Mouse (Mus musculus) embryonic facial prominence, embryonic 11.5 days (tissue): ENCODE data around the gene Fat3. TPM values are rescaled to one million over a fixed set of nuclear protein-coding genes. Genes with fewer than 3 reads are reported as not detected.
A peak's percentile ranks its signal among the peaks of the same experiment; 100 is the strongest.

ENCODE experiments used
- ATAC-seq: fragments of 200-750 bp; cut with Nextera tagmentation; replicated peaks from 2 replicates; pipeline ENCODE4 v1.8.0; 2017; ENCODE audit warnings: low read depth; ENCODE audit not compliant: insufficient number of reproducible peaks, low FRiP score, low TSS enrichment
- DNase-seq: peaks from one replicate; pipeline ENCODE4 v3.0.0-alpha.2; 2015; ENCODE audit warnings: low spot score
- H3K27ac ChIP-seq: fragments of 300-500 bp; sonication (generic); replicated peaks from 2 replicates; pipeline ENCODE4 v1.5.1; 2014; ENCODE audit warnings: mild to moderate bottlenecking, low read depth, low read length, control low read depth
- H3K27me3 ChIP-seq: fragments of 300-500 bp; sonication (generic); 2 replicates; pipeline ENCODE4 v1.6.1; 2014; ENCODE audit warnings: mild to moderate bottlenecking, low read length, moderate library complexity, mixed read lengths; ENCODE audit not compliant: control insufficient read depth, insufficient read depth
- H3K36me3 ChIP-seq: fragments of 300-500 bp; sonication (generic); replicated peaks from 2 replicates; pipeline ENCODE4 v1.6.1; 2014; ENCODE audit warnings: low read depth, mild to moderate bottlenecking, low read length, moderate library complexity, mixed read lengths; ENCODE audit not compliant: control insufficient read depth, insufficient read depth
- H3K4me1 ChIP-seq: fragments of 300-500 bp; sonication (generic); 2 replicates; pipeline ENCODE4 v1.6.1; 2014; ENCODE audit warnings: low read length, mixed read lengths; ENCODE audit not compliant: control insufficient read depth, insufficient read depth
- H3K4me2 ChIP-seq: fragments of 300-500 bp; sonication (generic); 2 replicates; pipeline ENCODE4 v1.6.1; 2014; ENCODE audit warnings: low read depth, mild to moderate bottlenecking, control low read depth, low read length, moderate library complexity
- H3K4me3 ChIP-seq: fragments of 300-500 bp; sonication (generic); 2 replicates; pipeline ENCODE4 v1.5.1; 2014; ENCODE audit warnings: low read depth, low read length, control low read depth
- H3K9ac ChIP-seq: fragments of 300-500 bp; sonication (generic); replicated peaks from 2 replicates; pipeline ENCODE4 v1.6.1; 2014; ENCODE audit warnings: mild to moderate bottlenecking, control low read depth, low read length
- H3K9me3 ChIP-seq: fragments of 300-500 bp; sonication (generic); replicated peaks from 2 replicates; pipeline ENCODE4 v1.6.1; 2016; ENCODE audit warnings: mild to moderate bottlenecking, low read length, inconsistent platforms, mixed read lengths; ENCODE audit not compliant: control insufficient read depth
- WGBS: fragments of 180-500 bp; shearing (Covaris S2); extraction: QIAGEN DNeasy Blood & Tissue Kit; methylation state at CpG from one replicate; pipeline ENCODE4 v1.1.7; 2014; 5-methylcytosine and 5-hydroxymethylcytosine counted together
- polyA plus RNA-seq: library from polyadenylated mRNA; unstranded; fragments of >200 nt; fragmentation: Nextera tagmentation; extraction: Ambion mirVana; gene quantifications from 2 replicates; pipeline ENCODE4 v1.2.1, GENCODE M21; 2014

The Fat3 gene
- polyA plus RNA-seq, 1 experiment from 2014 or later = 4.1 TPM

DNA sequence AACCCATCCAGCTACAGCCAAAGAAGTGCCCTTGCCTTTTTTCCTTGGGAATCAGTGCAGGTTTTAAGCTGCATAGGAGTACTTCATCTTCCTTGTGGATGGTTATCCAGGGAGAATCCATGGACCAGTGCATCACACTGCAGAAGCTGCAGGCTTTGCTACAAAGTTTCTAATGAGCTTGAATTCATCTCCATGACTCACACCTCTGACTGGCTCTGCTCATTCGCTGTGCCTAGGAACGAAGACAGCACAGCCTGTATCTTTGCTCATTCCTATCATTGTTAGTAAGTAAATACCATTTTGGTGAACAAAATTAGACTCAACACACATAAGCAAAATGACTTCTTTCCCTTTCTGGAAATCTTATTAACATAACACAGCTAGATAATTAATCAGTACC is 78.4 kb downstream of the Fat3 start:
- 91% methylated on average over 2 of the region's 2 CpGs for whole genome bisulfite sequencing
- H3K4me3 ChIP-seq = no peak overlapping the region
- no peak overlapping the region for H3K27ac ChIP-seq
- no peaks in the 10 kb centered on the region for H3K36me3 ChIP-seq
- no peaks in the 10 kb centered on the region for H3K4me1 ChIP-seq
- no peak overlapping the region for H3K4me2 ChIP-seq
- no peaks in the 10 kb centered on the region for H3K27me3 ChIP-seq
- no peak for DNase-seq
- no peak overlapping the region for H3K9ac ChIP-seq
- ATAC-seq = no peak
- no peaks in the 10 kb centered on the region for H3K9me3 ChIP-seq

DNA sequence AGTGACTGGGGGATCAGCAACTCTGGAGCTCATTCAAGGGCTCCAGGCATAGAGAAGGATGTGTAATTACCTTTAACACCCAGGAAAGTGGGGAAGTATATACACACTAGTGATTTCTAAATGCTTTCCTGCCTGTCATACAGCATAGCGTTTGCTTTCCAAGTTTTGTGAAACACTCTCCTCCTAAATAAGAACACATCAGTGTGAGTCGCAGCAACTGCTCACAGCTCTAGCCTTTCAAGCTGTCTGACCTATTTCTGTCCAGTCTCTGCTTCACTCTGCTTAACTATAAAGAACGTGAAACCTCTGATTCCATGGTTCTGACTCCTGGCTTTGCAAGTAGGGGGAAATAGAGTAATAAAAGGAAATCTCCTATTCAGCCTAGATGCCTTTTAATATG is 98.3 kb downstream of the Fat3 start:
- 76% methylated on average over 3 of the region's 3 CpGs for WGBS
- Histone ChIP-seq H3K27ac (no peak overlapping the region), H3K9ac (no peak overlapping the region), H3K4me1 (no peaks in the 10 kb centered on the region; the same call in 1 of the 2 replicates), H3K4me2 (no peak overlapping the region), H3K9me3 (no peaks in the 10 kb centered on the region), H3K27me3 (no peaks in the 10 kb centered on the region), H3K36me3 (no peaks in the 10 kb centered on the region), H3K4me3 (no peak overlapping the region)
- DNase-seq (no peak), ATAC-seq (no peak)

DNA sequence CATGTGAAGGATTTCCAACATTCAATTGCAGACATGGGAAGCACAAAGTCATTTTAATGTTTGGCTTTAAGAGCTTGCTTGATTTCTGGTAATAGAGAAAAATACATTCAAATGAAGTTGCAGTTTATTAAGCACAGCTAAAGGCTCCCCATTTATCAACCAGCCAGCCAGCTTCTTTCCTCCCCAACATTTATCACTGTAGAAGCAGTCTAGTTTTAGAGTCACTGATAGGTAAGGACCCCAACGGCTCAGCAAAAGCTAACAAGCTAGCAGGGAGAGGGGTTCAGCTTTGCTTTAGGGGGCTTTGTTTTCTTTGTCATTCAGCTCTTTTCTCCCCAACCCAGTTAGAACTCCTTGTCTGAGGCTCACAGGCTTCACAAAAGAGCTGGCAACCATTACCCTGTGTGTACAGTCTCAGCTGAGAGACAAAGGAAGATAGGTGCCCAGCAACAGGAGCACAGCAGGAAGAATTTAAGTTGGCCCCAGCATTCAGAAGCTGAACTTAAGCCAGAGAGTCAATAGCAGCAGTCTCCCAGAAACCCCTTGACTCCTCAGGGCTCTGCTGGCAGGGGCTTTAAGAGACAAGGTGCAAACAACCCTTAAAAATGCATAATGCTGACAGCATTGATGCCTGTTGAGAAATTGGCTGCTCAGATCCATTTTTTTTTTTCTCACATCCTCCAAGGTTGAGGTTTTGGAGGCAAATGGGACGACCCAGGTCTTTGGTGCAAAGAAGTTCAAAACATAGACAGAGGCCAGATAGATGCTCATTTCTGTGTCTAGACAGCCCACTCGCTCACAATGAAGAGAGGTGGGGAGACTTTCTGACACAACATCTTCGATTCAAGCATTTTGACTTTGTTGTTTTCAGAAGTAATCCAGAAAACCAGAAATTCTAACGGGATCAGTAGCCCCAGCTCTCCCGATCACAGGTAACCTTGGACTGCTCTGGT is 102.1 kb downstream of the Fat3 start:
- no peak overlapping the region for H3K9ac ChIP-seq
- H3K36me3 ChIP-seq = no peaks in the 10 kb centered on the region
- H3K9me3 ChIP-seq = no peaks in the 10 kb centered on the region
- 56% methylated on average over 6 of the region's 6 CpGs for WGBS
- ATAC-seq = no peak
- no peak overlapping the region for H3K27ac ChIP-seq
- H3K4me2 ChIP-seq = no peak overlapping the region
- peak; percentile 4 for DNase-seq
- H3K4me1 ChIP-seq = no peaks in the 10 kb centered on the region; the same call in 1 of the 2 replicates
- H3K27me3 ChIP-seq = no peaks in the 10 kb centered on the region
- H3K4me3 ChIP-seq = no peak overlapping the region

DNA sequence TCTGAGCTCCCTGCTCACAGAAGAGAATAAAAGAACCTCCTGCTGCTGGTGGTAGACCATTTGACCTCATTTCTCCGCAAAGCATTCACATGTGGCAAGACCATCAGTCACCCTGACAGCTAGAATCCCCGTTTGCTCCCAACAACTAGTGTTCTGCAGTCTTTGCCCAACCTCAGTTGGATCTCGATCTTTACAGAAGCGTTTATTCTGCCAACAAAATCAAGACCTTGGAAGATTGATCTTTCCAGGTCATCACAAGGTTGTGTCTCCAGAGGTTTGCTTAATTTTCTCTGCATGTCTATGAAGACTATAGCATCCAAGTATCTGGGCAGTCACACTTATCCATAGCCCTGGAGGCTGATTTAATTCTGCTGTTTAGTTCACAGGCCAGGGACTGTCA is 111.9 kb downstream of the Fat3 start:
- Histone ChIP-seq H3K4me2 (no peak overlapping the region), H3K36me3 (no peaks in the 10 kb centered on the region), H3K27me3 (no peaks in the 10 kb centered on the region), H3K27ac (no peak overlapping the region), H3K9ac (no peak overlapping the region), H3K9me3 (no peaks in the 10 kb centered on the region), H3K4me1 (no peaks in the 10 kb centered on the region), H3K4me3 (no peak overlapping the region)
- ATAC-seq (no peak), DNase-seq (no peak)
- 54% methylated on average over 4 of the region's 4 CpGs for WGBS

DNA sequence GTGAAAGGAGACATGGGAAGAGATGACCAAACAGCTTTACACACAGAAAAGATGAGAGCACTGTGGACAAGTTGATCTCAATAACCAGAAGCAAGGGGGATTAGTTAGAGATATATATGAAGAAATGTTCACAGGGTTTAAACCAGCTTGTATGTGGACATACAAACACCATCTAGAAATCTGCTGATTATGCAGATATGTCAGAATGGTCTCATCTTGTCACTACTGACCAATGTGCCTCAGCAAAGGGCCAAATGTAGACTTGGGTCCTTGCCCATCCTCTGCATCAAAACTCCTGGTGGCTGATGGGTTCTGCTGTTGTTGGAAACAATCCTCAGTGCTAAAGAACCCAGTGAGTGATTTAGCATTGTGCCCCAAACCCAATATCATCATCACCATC is 113.6 kb downstream of the Fat3 start:
- Histone ChIP-seq H3K9ac (no peak overlapping the region), H3K36me3 (no peaks in the 10 kb centered on the region), H3K4me1 (no peaks in the 10 kb centered on the region), H3K27ac (no peak overlapping the region), H3K9me3 (no peaks in the 10 kb centered on the region), H3K4me2 (no peak overlapping the region), H3K4me3 (no peak overlapping the region), H3K27me3 (no peaks in the 10 kb centered on the region)
- ATAC-seq (no peak), DNase-seq (no peak)

- ATAC-seq (no peak), DNase-seq (no peak)
- H3K4me1 ChIP-seq = no peaks in the 10 kb centered on the region
- H3K9ac ChIP-seq = no peak overlapping the region
- no peaks in the 10 kb centered on the region for H3K36me3 ChIP-seq
- H3K4me2 ChIP-seq = no peak overlapping the region
- H3K4me3 ChIP-seq = no peak overlapping the region
- no peaks in the 10 kb centered on the region for H3K27me3 ChIP-seq
- 81% methylated on average over 3 of the region's 3 CpGs for WGBS
- no peak overlapping the region for H3K27ac ChIP-seq
- H3K9me3 ChIP-seq = no peaks in the 10 kb centered on the region
These were observed 137.4 kb downstream of the Fat3 start for GRCm38 (mm10) chr9:16363713-16364112.

- H3K9ac ChIP-seq = no peak overlapping the region
- no peaks in the 10 kb centered on the region for H3K9me3 ChIP-seq
- DNase-seq = no peak
- H3K27ac ChIP-seq = no peak overlapping the region
- no peak for ATAC-seq
- WGBS = 10% methylated on average over 5 of the region's 5 CpGs
- no peaks in the 10 kb centered on the region for H3K4me1 ChIP-seq
- no peaks in the 10 kb centered on the region for H3K27me3 ChIP-seq
- no peaks in the 10 kb centered on the region for H3K36me3 ChIP-seq
- H3K4me3 ChIP-seq = no peak overlapping the region
- no peak overlapping the region for H3K4me2 ChIP-seq
These were observed 139.3 kb downstream of the Fat3 start for GRCm38 (mm10) chr9:16361811-16362210.

DNA sequence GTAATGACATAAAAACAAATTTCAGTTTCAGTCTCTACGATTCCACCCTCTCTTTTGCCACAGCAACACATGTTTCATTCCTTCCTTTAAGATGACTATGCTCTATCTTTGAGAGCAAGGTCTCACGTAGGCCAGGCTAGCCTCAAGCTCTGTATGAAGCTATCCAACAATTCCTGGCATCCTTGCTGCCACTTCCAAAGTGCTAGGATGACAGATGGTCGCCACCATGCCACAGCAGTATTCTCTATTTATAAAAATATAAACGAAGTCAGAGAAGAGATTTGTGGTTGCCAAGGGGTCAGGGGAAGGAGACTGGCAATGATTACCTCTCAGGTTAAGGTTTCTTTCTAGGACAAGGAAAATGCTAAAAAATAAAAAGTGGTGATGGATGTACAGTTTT is 144.4 kb downstream of the Fat3 start:
- ATAC-seq (no peak), DNase-seq (no peak)
- Histone ChIP-seq H3K4me1 (no peaks in the 10 kb centered on the region), H3K36me3 (no peaks in the 10 kb centered on the region), H3K9ac (no peak overlapping the region), H3K4me2 (no peak overlapping the region), H3K4me3 (no peak overlapping the region), H3K9me3 (no peaks in the 10 kb centered on the region), H3K27me3 (no peaks in the 10 kb centered on the region), H3K27ac (no peak overlapping the region)
- 82% methylated on average over 4 of the region's 4 CpGs for WGBS
